Mouse (Mus musculus): ENCODE measurements around the gene Gm29423.
"Not testable (repeated sequence)": the region's sequence is repeated elsewhere in the genome, so short reads cannot be mapped to it uniquely, and the experiment has no call there.

The Gm29423 gene

GRCm38 (mm10) chrY:70303187-70303586 lies at the start of gene Gm29423, which contains the start of gene Gm29644:
Gene Gm29423 (minus strand): TSS chrY:70303287.
Gene Gm29644 (minus strand): TSS chrY:70303343.
- in situ Hi-C loops (cut with MboI, MseI) = not testable (repeated sequence)

DNA sequence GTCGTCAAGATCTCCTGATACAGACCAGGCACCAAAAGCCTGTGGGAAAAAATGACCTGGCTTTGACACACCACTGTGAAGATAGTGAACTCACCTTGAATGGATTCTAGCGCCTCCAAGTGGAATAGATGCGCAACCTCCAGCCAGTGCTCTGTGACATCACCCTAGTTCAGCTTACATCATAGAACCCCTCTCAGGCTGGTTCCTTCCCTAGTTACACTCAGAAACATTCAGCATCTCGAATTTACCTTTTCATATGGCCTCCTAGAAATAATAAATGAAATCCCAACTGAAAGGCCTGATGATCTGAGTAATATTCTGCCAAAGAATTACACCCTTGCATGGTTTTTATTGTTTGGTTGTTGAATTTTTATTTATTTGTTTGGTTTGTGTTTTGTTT lies 29.5 kb downstream of the Gm29423 start, which contains the start of gene Gm21118:
Gene Gm21118, minus strand, starts transcription at position 101 of the 400 bp plus-strand sequence.
- in situ Hi-C loops (cut with MboI, MseI) = not testable (repeated sequence)

All from T-helper 17 cell (primary cell).